Mouse (Mus musculus) frontal cortex, postnatal 25 days (tissue): ENCODE data around the gene Alg2.
A peak's percentile ranks its signal among the peaks of the same experiment; 100 is the strongest.

Experiments used
- DNase-seq, 2 experiments: peaks; one replicate each; pipeline ENCODE4 v3.0.0; 2022; ENCODE audit warnings: low spot score in 2 of 2

Gene Alg2

DNA sequence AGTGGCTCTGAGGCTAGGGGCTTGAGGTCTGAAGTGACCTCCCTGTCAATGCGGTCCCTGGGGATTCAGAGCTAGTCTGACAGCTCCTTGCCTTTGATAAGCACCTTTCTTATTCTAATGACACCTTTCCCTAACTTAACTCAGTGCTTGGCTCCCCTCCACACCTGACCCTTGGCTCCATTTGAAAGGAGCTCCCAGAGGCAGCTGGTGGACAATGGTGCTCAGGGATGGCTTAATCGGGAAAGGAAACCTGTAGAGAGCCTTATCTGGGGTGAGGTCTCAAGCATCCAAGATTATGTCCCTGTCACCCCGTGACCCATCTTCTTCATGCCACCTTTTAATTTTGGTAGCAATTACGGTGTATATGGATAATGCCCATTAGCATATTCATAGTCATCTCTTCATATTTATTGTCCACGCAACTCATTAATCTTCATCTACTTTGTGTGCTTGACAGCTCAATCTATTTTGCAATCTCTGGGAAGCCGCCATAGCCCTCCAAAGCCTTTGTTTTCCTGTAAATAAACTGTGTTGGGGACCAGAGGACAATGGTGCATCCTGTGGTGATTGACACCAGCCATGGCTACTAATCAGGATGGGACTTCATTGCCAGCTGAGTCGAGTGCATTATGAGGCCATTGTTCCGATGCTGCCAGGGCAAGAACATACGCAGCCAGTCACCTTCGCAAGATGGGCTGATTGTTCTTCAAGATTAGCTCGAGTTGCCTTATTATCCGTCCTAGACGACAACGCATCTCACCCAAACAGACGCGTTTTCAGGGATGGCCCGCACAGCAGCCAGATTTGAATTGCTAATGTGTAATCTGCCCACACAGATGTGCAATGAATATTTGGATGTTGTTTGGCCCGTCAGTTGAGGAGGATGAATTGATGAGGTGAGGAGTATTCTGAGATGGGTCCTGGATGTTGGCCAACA is 24.3 kb downstream of the Alg2 start:
- no peak for DNase-seq

DNA sequence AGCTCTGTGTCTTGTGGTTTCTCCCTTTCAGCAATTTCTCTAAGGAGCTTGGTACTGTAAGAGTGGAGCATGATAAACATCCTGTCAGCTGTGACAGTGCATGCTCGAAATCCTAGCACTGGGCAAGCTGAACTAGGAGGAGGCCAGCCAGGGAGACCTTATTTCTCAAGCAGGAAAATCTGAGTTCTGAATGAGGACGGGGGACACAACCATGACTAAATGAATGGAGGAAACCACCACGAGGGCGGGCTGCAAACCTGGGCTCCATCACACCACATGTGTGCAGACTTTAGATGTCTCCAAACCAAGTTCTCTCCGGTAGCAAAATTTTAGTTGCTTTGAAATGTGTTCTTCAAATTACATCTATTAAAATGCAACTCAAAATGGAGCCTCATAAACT is 25.0 kb downstream of the Alg2 start:
- DNase-seq, result no peak

DNA sequence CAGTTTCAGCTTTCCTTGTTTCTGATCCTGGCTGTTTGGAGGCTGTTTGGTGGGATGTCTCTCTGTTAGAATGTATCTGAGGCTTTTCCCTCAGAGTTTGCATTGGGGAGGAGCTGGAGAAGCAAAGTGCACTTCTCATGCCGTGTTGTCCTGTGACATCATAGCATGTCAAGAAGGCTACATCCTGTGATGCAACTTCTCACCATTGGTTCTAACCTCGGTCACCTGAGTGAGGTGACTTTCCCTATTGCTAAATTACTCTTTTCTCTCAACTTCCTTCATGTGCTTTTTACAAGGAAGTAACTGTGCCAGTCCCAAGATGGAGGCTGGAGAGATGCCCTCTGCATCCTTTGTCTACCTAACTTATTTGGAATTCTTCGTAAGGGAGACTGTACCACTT is 25.6 kb downstream of the Alg2 start:
- no peak for DNase-seq

DNA sequence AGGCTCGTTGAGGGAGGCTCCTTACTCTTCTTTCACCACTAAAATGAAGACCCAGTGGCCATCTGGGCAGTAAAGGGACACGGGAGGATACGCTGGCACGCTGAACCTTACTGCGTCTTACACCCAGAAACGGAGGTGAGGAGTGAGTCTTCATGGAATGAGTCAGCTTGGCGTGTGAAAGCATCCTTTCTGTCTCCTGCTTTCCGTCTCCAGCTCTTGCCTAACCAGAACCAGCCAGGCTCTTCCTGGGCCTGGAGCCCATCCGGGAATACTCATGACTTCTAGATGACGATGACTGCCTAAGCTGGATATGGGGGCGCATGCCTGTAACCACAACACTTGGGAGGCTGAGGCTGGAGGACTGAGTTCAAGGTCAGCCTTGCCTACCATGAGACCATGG is 33.2 kb downstream of the Alg2 start:
- DNase-seq, result no peak

DNA sequence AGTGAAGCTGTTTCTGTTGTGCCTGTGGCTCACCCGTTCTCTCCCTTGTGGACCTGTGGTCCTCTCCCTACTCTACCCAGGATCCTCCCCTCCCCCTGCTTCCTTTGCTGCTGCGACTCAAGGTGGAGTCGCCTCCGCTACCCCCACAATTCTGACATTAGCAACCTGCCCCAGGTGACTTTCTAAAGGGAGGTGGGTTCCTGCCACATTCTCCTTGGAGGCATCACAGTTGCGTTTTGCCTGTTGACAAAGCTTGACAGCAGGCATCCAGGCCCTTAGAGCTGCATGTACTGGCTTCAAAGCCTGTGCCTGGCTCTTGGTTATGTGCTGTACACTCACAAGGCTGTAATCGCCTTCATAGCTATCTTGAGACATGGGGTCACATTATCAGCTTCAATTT is 35.2 kb downstream of the Alg2 start:
- no peak for DNase-seq

DNA sequence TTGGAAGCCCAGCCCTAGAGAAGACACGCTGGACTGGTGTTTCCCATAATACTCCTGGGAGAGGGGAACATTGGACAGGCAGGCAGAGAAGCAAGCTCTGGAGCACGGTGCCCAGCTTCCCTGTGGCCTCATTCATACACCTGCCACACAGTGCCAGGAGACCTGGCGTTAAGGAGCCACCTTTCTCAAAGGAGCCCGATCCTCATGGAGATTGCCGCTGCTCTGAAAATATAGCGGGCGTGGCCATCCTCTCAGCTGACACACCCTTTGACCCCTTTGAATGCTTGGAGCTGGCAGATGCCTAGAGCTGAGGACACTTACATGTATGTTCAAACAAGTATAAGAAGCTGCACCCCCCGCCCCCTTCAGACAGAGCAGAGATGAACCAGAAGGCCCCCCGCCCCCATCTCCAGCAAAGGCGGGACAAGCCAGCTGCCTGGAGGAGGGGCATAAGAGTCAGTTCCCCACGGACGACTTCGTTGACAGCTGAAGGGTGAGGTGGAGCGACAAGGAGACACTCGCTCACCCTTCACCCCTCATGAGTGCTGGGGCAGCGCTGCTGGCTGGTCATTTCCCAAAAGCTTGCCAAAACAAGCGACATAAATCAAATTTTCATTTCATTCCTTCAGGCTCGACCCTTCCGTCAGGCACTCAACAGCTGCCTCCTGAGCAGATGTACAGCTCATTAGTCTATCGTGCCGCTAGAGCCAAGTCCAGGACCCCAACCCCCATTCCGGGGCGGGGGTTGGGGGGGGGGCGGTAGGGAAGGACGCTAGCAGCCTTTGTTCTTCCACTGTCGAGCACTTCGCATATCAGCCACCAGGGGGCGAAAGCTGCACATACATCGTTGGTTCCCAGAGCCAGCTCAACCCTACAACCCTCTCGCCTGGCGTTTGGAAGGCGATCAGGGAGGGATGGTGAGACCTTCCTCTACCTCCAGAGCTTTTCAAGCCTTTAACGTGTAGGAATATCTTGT is 36.5 kb downstream of the Alg2 start:
- DNase-seq, result peak; percentile 89 to 90

DNA sequence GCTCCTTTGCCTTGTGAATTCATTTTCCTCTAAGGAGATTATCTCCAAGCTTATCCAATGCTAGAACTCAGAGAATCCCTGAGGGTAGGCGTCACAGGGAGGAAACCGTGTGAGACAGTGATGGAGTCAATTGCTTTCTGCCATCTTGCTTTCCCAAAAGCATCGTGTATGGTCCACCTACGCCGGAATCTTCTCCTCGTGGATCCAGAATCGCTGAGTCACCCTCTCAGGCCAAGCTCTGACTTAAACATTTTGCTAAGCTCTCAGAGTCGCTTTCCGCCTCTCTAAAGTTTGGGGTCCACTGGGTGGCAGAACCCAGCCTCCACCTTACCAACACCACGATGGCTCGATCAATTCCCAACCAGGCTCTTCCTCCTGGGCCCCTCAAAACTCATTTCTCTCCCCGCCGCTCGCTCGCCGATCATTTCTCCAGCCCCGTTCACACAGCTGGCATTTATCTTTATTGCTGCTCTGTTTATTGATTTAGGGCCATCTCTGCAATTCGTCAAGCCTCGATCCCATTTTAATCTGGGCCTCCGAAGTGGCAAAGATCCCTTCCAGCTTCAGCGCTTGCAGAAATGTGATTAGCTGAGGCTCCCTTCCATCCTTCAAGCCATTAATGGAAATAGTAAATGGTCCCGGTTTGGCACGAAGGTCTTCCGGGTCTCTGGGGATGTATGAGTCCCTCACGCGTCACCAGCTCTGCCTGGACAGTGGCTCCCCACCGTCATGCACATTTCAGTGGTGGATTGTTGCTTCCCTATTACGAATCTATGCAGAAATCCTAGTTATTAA is 38.4 kb downstream of the Alg2 start:
- no peak for DNase-seq

DNA sequence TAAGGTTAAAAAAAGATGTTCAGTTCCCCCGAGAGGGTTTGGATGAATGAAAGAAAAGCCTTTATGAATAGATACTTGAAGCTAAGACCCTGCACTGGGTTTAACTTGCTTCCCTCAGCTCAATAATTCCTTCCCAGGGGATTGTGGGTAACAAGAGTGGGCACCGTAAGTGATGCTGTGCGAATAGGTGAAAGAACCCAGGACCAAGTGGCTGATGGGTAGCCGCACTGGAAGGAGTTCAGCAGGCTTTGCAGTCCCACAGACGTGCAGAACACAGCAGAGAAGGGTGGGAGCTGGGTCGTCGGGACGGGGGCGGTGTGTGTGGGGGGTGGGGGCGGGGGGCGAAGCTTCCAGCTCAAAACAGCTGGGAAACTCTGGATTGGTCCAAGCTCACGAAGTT is 39.0 kb downstream of the Alg2 start:
- DNase-seq, result no peak

DNA sequence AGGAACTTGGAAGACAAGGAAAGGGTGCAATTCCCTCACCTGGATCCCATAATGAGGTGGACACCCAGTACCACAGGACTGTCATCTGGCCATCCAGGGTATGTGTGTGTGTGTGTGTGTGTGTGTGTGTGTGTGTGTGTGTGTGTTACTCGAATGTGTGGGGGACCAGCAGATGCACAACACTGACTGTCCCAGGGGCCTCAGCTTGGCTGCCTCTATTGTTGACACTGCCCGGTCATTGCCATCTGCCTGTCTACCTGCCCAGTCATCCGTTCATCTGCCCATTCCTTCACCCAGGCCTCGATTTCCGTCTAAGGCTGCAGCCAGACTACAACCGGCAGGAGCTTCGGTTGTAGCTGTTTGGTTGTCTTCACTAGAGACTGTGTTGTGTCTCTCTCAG is 41.4 kb downstream of the Alg2 start:
- no peak for DNase-seq

DNA sequence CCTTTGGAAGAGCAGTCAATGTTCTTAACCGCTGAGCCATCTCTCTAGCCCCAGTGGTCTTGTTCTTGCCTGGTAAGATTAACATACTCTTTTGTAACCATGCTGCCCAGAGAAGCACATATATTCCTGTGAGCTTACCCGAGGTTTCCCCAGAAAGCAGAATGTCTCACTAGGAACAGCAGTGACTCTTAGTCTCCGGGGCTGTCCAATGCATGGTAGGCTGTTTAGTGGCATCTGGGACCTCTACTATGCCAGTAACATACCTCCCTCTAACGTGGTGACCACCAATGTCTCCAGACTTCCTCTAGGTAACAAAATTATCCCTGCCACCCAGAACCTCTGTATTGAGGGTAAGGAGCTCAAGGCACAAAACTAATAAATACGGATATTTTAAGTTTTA is 43.1 kb downstream of the Alg2 start:
- DNase-seq, result no peak

DNA sequence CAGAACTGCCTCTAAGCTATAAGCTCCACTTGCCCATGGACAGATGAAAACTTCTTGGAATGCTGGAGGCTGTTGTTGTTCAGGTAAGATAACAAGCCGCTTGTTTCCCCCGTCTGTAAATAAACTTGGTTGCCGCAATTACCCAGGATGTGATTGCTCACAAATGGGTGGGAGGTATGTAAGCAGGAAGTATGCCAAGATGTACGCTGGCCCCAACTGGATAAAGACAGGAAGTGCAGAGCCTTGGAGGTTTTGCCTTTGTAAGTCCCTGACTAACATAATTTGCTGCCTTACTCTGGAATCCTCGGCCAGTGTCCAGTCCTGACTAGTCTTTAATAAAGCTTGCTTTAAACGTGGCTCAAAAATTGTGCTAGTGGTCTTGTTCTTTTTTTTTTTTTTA is 43.6 kb downstream of the Alg2 start:
- no peak for DNase-seq

DNA sequence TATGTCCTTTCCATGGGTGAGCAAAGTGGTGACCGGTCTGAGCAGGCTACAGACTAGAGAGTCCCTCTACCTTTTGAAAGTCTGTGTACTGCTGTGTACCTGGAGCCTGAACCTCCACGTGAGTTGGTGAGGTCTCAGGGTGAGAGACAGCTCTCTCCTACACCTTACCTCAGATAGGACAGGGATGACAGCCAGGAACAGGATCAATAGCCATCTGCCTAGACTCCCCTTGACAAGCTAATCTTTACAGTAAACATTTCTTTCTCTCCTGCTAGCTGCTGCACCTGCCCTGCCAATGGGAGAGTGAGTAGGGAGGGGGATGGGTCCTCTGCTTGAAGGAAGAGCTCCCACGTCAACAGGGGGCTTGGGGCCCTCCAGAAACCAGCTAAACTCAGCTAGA is 46.5 kb downstream of the Alg2 start:
- DNase-seq, result no peak

DNA sequence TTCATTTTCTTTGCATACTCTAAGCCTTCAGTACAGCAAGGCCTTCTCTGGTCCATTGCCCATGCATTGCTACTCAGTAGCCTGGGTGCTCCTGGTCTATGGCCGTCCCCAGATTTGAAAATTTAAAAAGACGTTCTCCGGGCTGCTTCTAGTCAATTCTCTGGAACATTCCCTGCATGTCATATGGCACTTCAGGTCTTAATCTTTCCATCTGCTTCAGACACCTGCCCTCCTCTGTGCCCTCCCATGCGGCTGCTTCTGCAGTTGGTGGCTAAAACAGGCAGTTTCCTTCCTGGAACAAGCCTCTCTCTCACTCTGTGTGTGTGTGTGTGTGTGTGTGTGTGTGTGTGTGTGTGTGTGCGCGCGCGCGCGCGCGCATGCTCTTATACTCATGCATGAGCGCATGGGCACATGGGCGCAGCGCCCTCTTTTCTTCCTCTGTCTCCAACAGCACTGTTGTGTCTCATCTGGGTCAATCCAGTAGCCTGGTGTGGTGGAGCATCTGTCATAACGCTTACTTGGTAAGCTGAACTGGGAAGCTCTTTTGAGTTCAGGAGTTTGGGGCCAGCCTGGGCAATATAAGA is 48.8 kb downstream of the Alg2 start:
- DNase-seq, result no peak

DNA sequence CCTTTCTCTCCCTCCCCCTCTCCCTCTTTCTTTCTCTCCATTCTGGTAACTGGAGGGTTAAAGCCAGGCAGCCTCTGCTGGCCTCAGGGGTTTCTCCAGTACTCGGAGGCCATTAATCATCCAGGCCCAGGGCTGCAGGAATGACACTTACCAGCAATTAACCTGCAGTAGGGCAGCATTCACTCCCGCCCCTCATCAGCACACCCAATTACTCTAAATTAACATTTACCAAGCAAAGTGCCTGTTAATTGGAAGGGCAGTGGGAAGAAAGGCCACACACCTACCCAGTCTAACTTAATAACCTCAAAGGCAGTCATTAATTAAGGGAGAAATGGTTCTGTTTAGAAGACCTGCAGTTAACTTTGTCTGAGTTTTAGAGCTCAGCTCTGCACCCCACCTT is 49.8 kb downstream of the Alg2 start:
- DNase-seq, result no peak

DNA sequence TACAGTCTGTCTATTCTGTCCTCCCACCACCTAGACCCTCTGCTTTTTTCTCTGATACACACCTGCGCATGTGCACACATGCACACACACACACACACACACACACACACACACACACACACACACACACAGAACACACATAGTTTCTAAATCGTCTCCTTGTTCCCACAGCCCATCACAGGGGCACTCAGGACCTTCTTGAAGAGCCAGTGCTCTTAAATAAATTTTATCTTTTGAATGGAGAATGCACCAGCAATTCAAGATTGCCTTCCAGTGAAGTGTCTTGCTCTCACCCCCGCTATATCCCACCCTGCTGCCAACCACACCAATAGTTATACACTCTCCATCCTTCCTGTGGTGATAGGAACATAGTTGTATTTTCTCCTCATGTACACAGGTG is 51.2 kb downstream of the Alg2 start:
- DNase-seq, result no peak

DNA sequence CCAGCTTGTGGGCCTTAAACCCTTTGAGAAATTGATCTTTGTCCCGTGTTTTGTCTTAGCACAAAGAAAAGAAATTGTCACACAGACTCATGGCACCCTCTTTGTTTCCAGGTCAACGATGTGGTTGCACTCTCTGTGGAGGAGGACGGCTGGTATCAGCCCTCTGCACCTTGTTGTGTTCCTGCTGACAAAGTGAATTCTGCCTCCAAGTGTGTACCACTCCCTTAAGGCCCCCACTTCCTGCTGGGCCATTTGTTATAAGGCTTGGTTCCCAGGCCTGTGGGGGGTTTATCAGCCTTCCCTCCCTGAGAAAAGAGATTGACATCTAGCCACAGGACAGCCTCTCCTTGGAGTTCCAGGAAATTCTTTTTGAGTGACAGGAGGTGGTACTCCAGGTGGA is 51.9 kb downstream of the Alg2 start:
- DNase-seq, result no peak

DNA sequence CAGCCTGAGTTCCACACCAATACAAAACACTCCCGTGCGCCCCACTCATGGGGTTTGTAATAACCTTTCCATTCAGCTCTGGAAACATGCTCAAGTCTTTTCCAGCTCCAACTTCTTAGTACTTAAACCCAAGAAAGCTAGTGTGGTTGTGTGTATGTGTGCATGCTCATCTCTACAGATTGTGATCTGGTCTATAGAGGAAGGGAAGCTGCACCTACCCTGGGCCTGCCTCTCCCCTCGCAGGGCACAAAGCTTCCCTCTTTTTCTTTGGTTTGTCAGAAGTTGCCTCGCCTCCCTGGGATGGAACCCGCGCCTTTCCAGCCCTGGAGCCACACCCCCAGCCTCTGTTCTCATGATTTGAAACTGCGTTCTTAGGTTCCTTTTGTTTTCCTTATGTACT is 53.9 kb downstream of the Alg2 start:
- DNase-seq, result no peak

DNA sequence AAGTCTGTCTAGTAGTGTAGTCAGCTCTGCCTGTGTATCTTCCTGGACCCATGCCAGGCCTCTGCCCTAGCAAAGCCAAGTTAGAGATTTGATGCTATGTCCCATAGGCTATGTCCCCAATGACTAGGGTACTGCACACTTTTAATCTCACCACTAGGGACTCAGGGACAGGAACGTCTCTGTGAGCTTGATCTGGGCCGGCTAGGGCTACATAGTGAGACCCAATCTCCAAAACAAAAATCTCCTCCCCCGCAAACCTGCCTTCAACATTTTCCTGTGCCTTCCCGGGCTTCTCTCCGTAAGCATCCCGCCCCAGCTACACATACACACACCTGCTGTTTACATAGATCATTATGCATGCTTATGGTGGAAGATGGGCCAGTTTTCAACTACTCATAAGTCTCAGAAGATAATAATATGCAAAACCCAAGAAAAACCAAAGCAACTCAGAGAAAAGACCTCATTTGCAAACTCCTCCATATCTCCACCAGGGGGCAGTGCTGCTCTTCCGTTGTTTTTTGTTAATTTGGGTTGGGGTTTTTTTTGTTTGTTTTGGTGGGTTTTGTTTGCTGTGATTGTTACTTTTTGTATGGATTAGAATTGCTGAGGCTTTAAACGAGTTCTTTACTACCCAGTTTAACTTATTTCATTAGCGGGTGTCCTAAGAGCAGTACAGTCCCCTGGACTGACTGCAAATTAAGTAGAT is 54.7 kb downstream of the Alg2 start:
- DNase-seq, result no peak

DNA sequence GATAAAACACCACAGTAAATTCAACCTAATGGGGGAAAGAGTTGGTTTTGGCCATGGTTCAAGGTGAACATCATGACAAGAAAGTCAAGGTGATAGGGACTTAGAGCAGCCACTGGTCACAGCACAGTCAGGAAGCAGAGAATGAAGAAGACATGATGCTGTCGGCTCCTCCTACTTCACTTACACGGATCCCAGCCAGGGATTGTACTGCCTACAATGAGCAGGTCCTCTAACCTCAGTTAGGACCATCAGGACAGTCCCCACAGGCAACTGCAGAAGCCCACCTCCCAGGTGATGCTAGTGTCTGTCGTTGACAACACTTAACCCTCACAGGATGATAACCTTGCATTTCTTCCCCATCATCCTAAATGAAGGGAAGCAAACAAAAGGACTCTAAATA is 56.3 kb downstream of the Alg2 start:
- no peak for DNase-seq
